Mouse (Mus musculus): ENCODE measurements around the gene Ascc1.

Ascc1 gene

DNA sequence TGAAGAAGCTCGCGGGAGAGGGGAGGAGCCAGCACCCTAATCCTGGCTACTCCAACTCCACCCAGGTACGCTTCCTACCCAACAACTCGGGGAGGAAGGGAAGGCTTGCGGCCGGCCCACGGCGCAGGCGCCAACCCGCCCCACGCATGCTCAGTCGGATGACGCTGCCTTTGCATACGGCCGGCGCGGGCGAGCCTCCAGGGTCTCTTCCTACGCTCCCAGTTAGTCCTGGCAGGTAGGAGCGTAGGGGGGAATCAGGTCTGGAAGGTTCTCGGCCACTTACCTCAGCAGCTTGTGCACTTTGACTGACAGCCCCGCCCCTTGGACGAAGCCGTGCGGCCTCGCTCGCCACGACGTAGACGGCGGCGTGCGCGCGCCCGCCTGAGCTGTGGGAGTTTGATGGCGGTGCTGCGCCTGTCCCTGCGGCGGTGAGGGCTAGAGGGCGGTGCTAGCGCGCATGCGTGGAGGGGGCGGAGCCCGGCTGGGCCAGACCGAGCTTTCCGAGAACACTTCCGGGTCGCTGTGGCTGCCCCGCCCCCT is at the start of gene Ascc1, which contains the start of gene Anapc16:
Gene Ascc1 (plus strand): TSS at position 133 of the 540 bp plus-strand sequence.
Gene Anapc16 (minus strand): TSS at position 463 of the 540 bp plus-strand sequence.
- peak; percentile 97 for DNase-seq

DNA sequence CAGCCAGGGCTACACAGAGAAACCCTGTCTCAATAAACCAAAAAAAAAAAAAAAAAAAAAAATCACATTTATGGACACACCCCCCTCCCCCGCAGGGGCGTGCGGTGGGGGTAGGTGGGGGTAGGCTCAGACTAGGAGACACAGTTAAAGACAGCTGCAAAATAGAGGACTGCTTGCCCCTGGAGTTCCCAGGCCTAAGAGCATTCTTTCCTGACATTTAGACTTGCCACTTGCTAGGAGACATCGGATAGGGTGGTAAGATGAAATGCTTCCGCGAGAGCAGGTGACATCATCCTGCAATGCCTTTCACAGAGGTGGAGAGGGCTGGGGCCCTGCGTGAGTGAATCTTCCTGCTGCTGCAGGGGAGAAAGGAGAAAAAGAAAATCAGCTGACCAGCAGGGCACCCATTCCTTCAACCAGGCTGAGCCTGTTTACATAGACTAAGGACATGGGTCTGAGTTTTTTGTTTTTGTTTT is 49.0 kb upstream of the Ascc1 start:
- no peak for DNase-seq

DNA sequence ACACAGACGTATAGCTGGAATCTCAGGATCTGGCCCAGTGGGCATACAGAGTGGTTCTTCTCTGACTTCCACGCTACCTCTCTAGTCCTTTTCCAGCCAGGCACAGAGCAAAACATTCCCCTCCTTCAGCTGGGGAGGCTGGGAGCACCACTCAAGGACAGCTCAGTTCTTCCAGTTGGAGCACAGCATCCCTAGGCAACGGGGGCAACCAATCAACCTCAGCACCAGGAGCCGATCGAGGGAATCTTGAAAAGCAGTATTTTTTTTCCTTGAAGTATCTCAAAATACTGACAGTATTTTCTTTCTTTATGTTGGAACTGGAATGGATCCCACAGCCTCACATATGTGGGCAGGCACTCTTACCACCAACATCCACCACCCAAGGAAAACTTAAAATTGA is 45.9 kb upstream of the Ascc1 start:
- DNase-seq = no peak

DNA sequence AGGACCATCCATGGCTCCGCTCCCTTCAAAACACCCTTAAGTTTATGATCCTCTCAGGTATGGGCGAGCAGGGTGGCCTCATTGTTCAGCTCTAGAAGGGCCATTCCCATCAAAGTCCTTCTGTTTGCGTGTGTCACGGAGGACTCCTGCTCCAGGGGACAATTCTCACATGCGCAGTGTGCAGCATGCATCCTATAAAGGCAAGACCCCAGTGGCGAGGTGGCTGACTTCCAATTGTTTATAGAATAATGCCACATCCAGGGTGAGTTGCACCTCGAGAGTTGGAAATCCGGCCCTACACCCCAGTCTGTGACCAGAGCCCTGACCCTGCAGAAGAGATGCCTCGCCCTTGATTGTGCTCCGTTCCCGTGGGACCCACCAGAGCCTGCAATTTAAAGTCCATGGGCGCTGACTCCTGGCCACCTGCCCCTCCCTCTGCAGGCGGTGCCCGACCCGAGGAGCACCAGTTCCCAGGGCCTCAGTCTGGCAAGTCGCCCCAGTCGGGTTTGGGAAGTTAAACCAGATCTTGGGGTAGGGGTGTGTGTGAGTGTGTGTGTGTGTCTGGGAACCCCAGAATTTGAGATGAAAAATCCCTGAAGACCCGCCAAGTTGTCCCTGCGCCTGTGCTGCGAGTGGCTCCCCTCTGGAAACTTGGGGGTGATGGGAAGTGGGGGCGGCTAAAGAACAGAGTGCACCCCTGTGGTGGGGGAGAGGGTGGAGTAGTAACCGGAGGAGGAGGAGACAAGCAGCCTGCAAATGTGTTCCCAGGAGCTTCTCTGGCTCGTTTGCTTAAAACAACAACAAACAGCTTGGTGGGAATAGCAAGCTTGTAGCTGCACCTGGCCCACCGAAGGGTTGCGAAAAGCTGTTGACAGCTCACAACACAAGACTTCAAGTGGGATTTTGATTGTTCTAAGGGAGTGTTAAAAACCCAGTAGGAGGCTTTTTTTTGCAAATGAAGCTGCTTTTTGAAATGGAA is 45.1 kb upstream of the Ascc1 start:
- DNase-seq = no peak

DNA sequence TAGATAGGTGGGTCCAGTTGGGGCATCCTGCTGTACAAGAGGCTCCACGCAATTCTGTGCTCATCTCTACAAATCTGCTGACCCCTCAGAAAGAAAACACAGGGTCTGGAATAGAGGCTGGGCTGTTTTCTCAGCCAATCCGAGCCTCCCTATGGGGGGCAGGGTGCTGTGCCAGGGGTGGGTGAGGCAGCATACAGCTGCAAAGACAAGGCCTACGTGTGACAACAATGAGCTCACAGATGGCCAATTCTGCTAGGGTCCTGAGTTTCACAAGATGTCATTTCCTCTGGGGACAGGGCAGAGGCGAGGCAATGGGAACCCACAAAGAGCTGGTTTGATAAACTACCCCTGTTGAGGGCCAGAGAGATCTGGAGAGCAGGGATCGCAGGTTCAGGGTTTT is 44.1 kb upstream of the Ascc1 start:
- no peak for DNase-seq

DNA sequence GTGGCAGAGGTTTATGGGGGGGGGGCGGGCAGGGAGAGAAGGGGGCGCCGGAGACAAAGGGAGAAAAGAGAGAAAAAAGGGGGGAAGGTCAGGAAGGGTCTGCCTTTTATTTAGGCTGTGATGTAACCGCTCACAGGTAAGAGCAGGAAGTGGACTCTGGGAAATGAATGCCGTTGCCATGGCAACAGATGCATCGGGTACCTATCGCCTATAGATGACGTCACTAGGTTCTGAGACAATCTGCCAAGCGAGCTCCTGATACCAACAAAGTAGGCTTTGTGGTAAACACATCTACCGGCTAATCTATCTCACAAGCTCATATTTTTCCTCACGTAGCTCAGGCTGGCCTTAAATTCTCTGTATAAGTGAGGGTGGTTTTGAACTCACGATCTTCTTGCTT is 43.1 kb upstream of the Ascc1 start:
- DNase-seq = no peak

DNA sequence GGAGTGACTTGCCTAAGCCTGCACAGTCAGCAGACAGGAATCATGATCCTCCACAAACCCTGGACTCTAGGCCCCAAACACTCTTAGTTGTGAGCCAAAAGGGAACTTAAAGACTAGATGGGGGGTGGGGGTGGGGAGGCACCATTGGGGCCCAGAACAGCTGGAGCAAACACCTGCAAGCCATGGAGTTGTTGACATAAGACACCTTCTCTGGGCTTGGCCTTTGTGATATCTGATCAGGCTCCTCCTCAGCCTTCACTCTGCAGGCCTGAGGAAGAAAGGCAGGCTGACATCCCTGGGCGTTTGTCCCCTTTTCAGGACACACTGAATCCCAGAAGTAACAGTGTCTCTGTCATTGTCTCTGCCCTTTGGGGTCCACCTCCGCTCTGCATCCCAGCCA is 39.0 kb upstream of the Ascc1 start:
- DNase-seq = no peak

DNA sequence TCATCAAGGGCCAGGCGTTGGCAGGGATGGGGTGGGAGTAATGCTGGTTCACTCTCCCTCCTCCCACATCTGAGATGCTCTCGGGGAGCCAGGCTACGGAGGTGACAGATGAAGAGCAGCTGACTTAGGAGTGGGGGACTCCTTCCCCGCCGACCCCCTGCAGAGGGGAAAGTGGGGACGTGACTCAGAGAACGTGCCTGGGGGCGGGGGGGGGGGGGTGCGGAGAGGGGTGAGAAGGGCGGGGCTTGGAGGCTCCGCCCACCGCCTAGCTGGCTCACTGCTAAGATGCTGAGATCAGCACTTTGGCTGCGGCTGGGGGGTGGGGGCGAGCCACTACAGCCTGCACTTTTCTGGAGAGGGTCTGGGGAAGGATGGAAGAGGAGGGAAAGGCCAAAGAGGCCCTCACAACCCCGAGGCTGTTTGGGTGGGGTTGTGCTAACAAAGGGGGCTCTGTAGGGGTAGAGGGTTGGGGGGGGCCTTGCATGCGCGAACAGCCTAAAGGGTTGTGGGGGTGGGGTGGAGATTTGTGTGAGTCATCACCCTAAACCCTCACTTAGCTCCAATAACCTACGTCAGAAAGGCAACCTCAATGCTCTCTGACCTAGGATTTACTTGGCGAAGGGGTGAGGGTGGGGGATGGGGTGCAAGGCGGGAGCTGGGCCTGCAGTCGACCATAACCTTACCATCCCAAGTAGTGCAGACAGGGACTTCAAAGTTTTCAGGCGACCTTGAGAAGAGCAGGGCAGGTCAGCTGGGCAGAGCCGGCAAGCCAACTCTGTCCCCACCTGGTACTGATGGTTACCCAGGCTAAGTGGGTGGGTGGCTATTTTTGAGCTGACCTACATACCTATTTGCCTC is 37.9 kb upstream of the Ascc1 start:
- DNase-seq = no peak

DNA sequence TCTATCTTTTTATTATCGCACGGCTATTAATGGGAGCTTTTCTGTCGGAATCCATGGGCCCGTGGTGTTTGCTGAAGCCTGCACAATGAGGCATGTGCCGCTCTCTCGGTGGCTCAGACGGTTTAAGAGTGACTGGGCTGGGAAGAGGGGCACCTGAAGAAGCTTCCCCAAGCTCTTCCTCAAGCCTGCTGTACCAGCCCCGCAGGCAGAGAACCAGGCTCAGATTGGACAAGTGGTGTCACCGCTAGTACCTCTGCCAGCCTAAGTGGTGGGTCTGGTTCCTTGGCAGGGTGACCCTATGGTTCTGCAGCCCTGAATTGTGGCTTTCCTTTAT is 37.3 kb upstream of the Ascc1 start:
- no peak for DNase-seq

DNA sequence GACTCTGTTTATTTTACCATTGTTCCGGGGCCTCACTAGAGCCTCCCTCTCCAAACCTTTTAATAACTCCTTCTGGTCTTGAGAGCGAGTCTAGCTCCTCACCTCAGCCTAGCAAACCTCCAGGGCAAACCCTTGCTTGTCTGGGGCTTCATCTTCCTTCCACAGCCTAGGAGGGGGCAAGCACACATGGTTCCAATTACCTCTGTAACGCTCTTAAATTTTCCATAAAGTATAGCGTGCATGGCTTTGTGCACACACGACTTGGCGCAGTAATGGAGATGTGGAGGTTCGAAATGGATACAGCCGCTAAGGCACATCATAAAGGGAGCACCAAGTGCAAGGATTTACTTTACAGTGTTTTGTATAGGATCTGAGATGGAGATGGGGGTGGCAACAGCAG is 36.8 kb upstream of the Ascc1 start:
- no peak for DNase-seq

DNA sequence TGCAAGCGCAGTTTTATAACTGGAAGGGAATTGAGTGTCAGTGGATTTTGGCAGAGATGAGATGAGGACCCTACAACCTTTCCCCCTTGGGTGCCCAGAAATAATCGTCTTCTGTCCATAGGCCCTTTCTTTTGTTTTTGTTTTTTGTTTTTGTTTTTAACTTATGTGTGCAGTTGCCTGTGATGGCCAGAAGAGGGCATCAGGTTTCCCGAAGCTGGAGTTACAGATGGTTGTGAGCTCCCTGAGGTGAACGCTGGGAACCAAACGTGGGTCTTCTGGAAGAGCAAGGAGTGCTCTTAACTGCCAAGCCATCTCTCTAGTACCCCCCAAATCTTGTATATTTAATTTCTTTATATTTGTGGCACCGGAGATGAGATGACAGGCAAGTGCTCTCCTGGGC is 35.9 kb upstream of the Ascc1 start:
- no peak for DNase-seq

DNA sequence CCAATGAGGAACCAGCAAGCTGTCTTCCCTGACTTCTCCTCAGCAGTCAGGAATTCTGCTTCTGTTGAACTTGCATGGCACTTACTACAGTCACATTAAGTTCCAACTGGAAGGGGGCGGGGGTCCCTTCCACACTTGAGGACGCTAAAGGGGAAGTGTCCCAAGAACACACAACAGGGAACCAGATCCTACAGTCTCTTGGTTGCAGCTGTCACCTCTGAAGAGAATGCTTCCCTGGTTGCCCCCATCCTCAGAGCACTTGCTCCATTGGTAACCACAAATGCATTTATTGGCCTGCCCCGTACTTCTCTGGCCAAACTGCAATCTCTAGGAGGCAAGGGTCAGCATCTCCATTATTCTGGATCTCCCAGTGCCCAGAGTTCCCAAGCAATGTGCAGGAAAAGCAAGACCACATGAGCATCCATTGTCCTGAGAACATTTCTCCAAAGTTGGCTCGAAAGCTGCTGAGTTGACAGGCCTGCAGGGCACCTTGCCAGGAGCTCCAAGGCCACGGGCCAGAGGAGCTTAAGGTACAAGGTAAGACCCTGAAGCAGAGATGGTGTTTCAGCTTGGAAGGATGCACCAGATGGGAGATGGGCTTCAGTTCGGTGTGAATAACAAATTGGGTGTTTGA is 35.2 kb upstream of the Ascc1 start:
- peak; percentile 70 for DNase-seq

DNA sequence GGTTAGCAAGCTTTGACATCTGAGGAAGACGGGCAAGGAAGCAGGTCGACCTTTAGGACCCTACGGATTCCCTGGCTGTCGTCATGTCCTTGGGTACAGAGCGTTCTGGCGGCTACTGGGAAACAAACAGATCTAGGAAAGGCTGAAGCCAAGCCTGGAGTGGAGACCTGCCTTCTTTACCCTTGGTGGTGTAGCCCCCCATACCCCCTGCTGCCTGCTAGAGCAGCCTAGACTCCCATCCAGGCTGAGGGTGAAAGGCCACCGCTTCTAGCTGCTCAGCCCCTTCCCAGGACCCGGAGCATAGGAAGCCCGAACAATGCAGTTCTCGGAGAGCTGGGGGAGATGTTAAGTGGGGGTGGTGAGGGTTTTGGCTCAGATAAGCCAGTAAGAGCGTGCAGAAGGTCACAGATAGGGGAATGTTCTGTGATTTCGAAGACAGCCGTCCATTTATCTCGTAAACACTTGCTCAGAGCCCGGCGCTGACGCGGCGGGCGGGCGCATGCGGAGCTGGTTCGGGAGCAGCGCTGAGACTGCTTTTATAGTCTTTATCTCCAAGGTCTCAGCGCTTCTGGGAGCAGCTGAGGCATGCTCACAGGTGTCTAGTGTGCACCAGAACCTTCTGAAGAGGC is 32.7 kb upstream of the Ascc1 start:
- peak; percentile 87 for DNase-seq

DNA sequence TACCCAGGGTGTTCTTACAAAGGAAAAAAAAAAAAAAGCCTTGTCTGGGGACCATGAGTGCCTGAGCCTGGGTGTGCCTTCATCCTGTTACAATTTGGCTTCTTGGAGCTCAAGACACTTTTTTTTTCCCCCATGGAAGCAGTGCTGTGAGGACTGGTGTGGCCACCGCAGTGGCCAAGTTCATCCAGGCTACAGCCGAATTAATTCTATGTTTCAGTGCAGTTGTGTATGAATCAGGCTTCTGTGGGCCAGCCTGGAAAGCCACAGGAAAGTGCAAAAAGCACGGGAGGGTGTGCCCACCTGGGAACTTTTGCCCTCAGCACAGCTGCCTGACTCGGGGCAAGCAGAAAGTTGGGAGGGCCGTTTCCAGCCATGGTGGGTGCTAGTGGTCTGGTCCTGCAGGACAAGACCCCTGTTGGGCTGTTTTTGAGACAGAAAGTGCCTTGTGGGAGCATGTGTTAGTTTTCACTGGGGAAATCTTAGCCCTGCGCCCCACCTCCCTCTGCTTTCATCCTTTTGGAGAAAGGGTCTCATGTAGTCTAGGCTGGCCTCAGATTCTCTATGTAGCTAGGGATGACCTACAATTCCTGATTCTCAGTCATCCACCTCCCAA is 32.0 kb upstream of the Ascc1 start:
- DNase-seq = no peak

DNA sequence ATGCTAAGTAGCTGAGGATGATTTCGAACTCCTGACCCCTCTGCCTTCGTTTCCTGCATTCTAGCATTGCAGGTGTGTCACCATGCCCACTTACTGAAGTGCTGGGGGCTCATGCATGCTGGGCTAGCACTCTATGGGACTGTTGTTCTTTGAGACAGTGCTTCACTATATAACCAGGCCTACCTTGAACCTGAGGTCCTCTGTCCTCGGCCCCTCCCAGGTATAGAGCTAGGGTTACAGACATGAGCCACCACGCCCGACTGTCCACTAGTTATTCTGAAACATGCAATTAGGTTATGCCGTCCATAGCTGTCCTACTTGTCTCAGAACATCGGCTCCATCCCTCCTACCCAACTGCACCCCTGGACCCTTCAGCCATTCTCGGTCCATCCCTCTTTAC is 30.8 kb upstream of the Ascc1 start:
- no peak for DNase-seq

DNA sequence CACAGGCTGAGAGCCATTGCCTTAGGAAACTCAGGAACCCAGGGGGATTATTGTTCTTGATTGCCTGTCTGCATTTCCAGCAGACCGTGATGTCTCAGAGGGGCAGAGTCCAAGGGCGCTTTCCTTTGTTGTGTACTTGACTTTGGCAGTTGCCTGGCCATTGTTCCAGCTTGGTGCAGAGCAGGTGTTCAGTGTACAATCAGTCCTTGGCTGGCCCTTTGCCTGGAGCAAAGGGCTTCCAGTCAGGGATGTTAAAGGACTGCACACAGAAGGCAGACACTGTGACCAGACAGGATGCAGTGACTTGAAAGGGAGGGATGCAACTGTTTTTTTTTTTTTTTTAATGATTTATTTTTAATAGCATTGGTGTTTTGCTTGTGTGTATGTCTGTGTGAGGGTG is 30.1 kb upstream of the Ascc1 start:
- no peak for DNase-seq

DNA sequence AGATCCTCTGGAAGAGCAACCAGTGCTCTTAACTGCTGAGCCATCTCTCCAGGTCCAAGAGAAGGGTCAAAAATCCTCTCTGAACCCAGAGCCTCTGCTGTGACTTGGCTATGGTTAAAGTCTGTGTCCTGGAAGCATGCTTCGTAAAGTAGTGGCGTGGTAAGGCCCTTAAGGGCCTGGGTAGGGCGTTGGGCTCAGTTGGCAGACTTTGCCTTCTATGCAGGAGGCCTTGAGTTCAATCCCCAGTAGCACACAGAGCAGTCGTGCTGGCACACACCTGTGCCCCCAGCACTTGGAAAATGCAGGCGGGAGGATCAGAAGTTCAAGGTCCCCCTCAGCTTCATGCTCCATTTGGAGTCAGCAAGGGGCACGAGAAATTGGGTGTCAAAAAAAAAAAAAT is 29.6 kb upstream of the Ascc1 start:
- no peak for DNase-seq

DNA sequence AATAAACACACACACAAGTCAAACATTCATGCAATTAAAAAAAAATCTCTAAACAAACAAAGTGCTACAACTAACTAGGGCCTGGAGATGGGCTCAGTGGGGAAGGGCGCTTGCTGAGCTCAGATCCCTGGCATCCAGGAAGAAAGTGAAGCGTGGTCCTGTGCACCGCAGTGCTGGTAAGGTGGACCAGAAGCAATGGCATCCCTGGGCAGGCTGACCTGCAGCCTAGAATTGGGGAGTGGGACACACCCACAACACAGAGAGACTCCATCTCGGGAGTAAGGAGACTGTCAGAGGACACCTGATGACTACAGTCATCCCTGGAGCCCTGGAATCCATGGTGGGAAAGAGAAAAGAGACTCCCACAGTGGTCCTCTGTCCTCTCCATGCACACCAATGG is 29.2 kb upstream of the Ascc1 start:
- DNase-seq = no peak

DNA sequence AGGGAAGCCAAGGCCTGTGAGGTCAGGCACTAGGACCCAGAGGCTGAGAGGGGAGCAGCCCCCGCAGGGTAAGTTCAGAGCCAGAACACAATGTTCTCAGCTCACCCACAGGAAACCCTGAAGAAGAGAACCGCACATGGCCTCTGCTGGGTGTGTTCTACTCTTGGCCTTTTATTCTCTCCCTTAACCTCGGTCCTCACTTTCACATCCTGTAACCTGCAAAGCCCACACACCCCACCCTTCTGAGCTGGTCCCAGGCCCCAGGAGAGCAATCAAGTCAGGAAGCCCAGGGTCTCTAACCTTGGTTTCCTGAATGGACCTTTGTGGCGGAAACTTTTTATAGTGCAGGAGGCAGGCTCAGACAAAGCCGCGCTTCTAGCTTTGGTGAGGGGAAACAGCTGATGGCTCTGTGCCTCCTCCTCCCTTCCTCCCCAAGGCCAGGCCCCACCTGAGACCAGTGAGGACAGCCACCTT is 28.4 kb upstream of the Ascc1 start:
- DNase-seq = no peak

DNA sequence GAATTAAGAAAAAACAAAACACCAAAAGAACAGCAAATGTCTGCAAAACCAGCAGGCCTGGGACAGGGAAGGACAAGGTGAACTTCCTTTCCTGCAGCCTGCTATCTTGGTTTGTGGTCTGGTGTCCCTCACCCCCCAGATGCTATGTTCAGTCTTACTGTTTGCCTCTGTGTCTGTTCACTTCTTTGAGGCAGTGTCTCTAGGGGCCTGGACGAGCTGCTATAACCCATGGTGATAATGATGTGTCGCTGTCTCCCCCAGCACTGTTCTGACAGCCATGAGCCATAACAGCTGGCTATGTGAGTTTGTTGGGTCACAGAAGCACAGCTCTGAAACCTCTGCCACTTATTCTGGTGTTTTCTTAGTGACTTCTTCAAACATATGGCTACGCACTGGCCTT is 27.8 kb upstream of the Ascc1 start:
- DNase-seq = no peak

DNA sequence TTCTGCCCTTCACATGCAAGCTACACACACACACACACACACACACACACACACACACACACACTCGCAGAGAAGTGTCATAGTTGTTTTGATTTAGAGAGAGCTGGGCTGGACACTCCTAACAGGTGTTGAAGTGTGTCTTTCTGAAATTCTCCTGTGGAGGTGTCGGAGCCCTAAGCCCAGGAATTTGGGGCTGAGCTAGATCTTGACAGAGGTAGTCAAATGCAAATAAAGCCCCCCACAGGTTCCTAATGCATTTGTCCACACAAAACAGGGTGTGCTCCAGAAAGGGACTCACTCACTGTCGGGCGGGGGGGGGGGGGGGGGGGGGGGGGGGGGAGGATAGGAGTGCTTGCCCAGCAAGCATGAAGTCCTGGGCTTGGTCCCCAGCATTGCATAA is 25.5 kb upstream of the Ascc1 start:
- no peak for DNase-seq
